Mouse (Mus musculus) left cerebral cortex, adult 2 months (tissue): Measurements from ENCODE around the gene Zfp942. TPM values are rescaled to one million over a fixed set of nuclear protein-coding genes. Genes with fewer than 3 reads are reported as not detected.
"Not testable (repeated sequence)": the region's sequence is repeated elsewhere in the genome, so short reads cannot be mapped to it uniquely, and the experiment has no call there.

ENCODE experiments used
- DNase-seq, 2 experiments: peaks; one replicate each; pipeline ENCODE4 v3.0.0; 2021 to 2022; ENCODE audit warnings: low spot score in 2 of 2, mixed read lengths in 1 of 2; ENCODE audit errors: extremely low spot score in 1 of 2
- H3K27ac ChIP-seq: fragments of 200-600 bp; 2 replicates; pipeline ENCODE4 v1.8.1; 2022
- H3K4me3 ChIP-seq: fragments of 200-600 bp; 2 replicates; pipeline ENCODE4 v1.8.1; 2022
- CTCF ChIP-seq: fragments of 200-600 bp; IDR thresholded peaks from 2 replicates; pipeline ENCODE4 v1.8.1; 2022; ENCODE audit warnings: antibody characterized with exemption, mild to moderate bottlenecking, moderate library complexity
- intact Hi-C: fragments of 180-260 bp; cut with DNase I; formaldehyde crosslinking; loops from one replicate; pipeline ENCODE4 v1.15.1; 2025
- long read RNA-seq, 2 experiments: library from polyadenylated mRNA; stranded (forward); transcript quantifications; one replicate each; pipeline ENCODE4 v2.0.0; 2021; ENCODE audit warnings: borderline mapping rate in 2 of 2
- total RNA-seq, 2 experiments: library from RNA; stranded (reverse); gene quantifications; 2 replicates each; pipeline ENCODE4 v1.2.3; 2021

Zfp942 gene
- 10 to 100 TPM; 13.9 TPM for total RNA-seq
- long read RNA-seq, experiment 1, partial matches to known transcripts: 0 of 30 reads
- long read RNA-seq, experiment 1, other reads (novel, unspliced or antisense): 27 of 30 reads
- long read RNA-seq, experiment 2, partial matches to known transcripts: 1 of 19 reads
- long read RNA-seq, experiment 2, other reads (novel, unspliced or antisense): 13 of 19 reads

- intact Hi-C loops: not testable (repeated sequence)
- DNase-seq: peak; percentile 74 to 75
- Histone ChIP-seq H3K27ac (peak within 1 kb of the TSS; percentile 86), H3K4me3 (peak within 1 kb of the TSS; percentile 54)
Observed at GRCm38 (mm10) chr17:21962107-21962907, at the start of gene Zfp942, which contains the start of gene Zfp943. Gene Zfp942, minus strand, starts transcription at chr17:21962464. Gene Zfp943, plus strand, starts transcription at chr17:21962552.

DNA sequence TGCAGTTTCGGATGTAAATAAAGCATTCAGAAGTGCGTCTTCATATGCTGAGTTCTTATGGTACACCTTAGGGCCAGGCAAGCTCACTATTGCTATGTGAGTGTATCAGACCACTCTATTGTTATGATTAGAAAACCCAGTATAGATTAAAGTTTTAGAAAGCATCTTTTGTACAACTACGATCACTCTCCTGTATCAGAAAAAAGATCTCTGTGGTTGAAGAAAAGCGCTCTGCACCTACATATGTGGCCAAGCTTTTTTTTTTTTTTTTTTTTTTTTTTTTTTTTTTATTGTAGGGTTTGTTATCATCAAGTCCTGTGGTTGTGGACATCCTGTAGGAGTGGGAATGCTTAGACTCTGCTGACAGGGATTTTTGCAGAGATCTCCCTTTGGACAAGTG is 1.0 kb upstream of the Zfp942 start:
- no peak for DNase-seq
- Histone ChIP-seq H3K27ac (no peak overlapping the region; the same call in 1 of the 2 replicates), H3K4me3 (peak overlapping the region; percentile 54)
- TF ChIP-seq CTCF: no peak
- intact Hi-C loops: no loop called here

DNA sequence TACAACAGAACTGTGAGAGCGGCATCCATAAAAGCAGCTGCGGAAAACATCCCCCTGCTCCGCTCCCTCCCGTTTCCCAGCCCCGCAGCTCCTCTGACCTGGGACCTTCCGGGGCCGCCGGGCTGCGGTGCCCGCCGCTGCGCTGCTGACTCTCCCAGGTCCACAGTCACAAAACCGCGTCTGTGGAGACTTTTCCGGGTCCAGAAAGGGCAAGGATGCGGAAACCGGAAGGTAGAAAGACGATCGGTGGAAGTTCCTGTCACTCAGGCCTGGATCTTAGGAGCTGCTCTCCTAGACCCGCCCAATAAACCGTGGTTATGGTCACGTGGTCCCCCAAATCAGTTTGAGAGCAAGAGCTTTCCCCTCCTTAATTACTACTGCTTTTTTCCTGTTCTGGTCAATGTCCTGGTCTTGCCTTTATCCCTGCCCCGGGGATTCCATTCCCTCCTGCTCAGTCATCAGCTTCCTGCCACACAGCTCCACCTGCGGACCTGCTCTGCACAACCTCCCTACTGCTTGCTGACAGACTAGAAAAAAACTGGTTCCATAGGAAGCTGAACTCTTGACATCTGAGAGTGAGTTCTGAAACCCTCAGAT is 52.7 kb downstream of the Zfp942 start, which contains the start of gene Zfp995:
Gene Zfp995, minus strand, starts transcription at position 471 of the 597 bp plus-strand sequence.
- Histone ChIP-seq H3K4me3 (peak within 1 kb of the TSS; percentile 72), H3K27ac (peak within 1 kb of the TSS; percentile 44; the same call in 1 of the 2 replicates)
- intact Hi-C loops: not testable (repeated sequence)
- DNase-seq: peak; percentile 47 to 64

- DNase-seq: no peak
- no peak for TF ChIP-seq CTCF
- intact Hi-C loops: no loop called here
- Histone ChIP-seq H3K4me3 (peak overlapping the region; percentile 72), H3K27ac (peak overlapping the region; percentile 44; the same call in 1 of the 2 replicates)
Observed at GRCm38 (mm10) chr17:21909039-21909438, 53.2 kb downstream of the Zfp942 start.

Other genes with a start within 250 kb of the Zfp942 start
- 1 to 10 TPM; 3.3 to 3.8 TPM for gene Zfp229, start 231.7 kb downstream of the Zfp942 start, total RNA-seq
- gene Zfp820, start 116.7 kb downstream of the Zfp942 start, total RNA-seq: under 1 TPM; 0.66 to 0.72 TPM
- 1 to 10 TPM; 5.6 to 6.9 TPM for gene Zfp995, start 52.5 kb downstream of the Zfp942 start, total RNA-seq
- 10 to 100 TPM; 18.8 to 19.4 TPM for gene Zfp943, start 88 bp upstream of the Zfp942 start, total RNA-seq
- gene Zfp947, start 203.7 kb upstream of the Zfp942 start, total RNA-seq: under 1 TPM; 0.32 to 0.40 TPM